Mouse (Mus musculus): Measurements from ENCODE around the gene Armh1. TPM values are rescaled to one million over a fixed set of nuclear protein-coding genes. Genes with fewer than 3 reads are reported as not detected.

Gene Armh1
- polyA plus RNA-seq, 1 experiment from 2014 or later: 0.65 TPM

Other genes with a start within 250 kb of the Armh1 start
- gene Eif2b3, start 232.7 kb downstream of the Armh1 start, polyA plus RNA-seq (2015; fragmentation: Nextera tagmentation; extraction: Ambion mirVana): 42.1 and 42.2 TPM in 2 replicates
- gene Ptch2, start 156.1 kb downstream of the Armh1 start, polyA plus RNA-seq (2015; fragmentation: Nextera tagmentation; extraction: Ambion mirVana): 2.9 and 5.5 TPM in 2 replicates
- 4.3 and 4.8 TPM in 2 replicates for gene Btbd19, start 126.4 kb downstream of the Armh1 start, polyA plus RNA-seq (2015; fragmentation: Nextera tagmentation; extraction: Ambion mirVana)
- gene Tctex1d4, start 125.3 kb downstream of the Armh1 start, polyA plus RNA-seq (2015; fragmentation: Nextera tagmentation; extraction: Ambion mirVana): 0.35 and 0.53 TPM in 2 replicates
- 9.6 and 10.2 TPM in 2 replicates for gene Plk3, start 118.2 kb downstream of the Armh1 start, polyA plus RNA-seq (2015; fragmentation: Nextera tagmentation; extraction: Ambion mirVana)
- gene Rps8, start 95.9 kb downstream of the Armh1 start, polyA plus RNA-seq (2015; fragmentation: Nextera tagmentation; extraction: Ambion mirVana): 418 and 427 TPM in 2 replicates
- gene Kif2c, start 69.5 kb downstream of the Armh1 start, polyA plus RNA-seq (2015; fragmentation: Nextera tagmentation; extraction: Ambion mirVana): 27.2 and 33.2 TPM in 2 replicates
- 5.3 and 6.2 TPM in 2 replicates for gene Tmem53, start 174 bp downstream of the Armh1 start, polyA plus RNA-seq (2015; fragmentation: Nextera tagmentation; extraction: Ambion mirVana)
- 121 and 129 TPM in 2 replicates for gene Rnf220, start 244.9 kb upstream of the Armh1 start, polyA plus RNA-seq (2015; fragmentation: Nextera tagmentation; extraction: Ambion mirVana)

Measured in forebrain, embryonic 16.5 days (tissue).